Mouse (Mus musculus) kidney, postnatal 0 days (tissue): ENCODE measurements around the gene Casp12. TPM values are rescaled to one million over a fixed set of nuclear protein-coding genes. Genes with fewer than 3 reads are reported as not detected.

Experiments
- ATAC-seq: fragments of 200-750 bp; cut with Nextera tagmentation; replicated peaks from 2 replicates; pipeline ENCODE4 v1.8.0; 2017; ENCODE audit warnings: low read depth, moderate number of reproducible peaks, moderate TSS enrichment, moderate library complexity; ENCODE audit not compliant: low FRiP score
- DNase-seq: peaks from one replicate; pipeline ENCODE4 v3.0.0-alpha.2; 2016; ENCODE audit warnings: low spot score
- H3K27ac ChIP-seq: fragments of 300-500 bp; sonication (generic); 2 replicates; pipeline ENCODE4 v1.5.1; 2014; ENCODE audit warnings: mild to moderate bottlenecking
- H3K27me3 ChIP-seq: fragments of 300-500 bp; sonication (generic); 2 replicates; pipeline ENCODE4 v1.6.1; 2014; ENCODE audit warnings: low read length, mixed read lengths; ENCODE audit not compliant: insufficient read depth
- H3K36me3 ChIP-seq: fragments of 300-500 bp; sonication (generic); 2 replicates; pipeline ENCODE4 v1.6.1; 2014; ENCODE audit warnings: low read length, mixed read lengths; ENCODE audit not compliant: insufficient read depth
- H3K4me1 ChIP-seq: fragments of 300-500 bp; sonication (generic); replicated peaks from 2 replicates; pipeline ENCODE4 v1.6.1; 2014; ENCODE audit warnings: antibody characterized with exemption, low read length, mixed read lengths; ENCODE audit not compliant: insufficient read depth
- H3K4me2 ChIP-seq: fragments of 300-500 bp; sonication (generic); 2 replicates; pipeline ENCODE4 v1.6.1; 2014; ENCODE audit warnings: mild to moderate bottlenecking, low read length, moderate library complexity, mixed read lengths
- H3K4me3 ChIP-seq: fragments of 300-500 bp; sonication (generic); replicated peaks from 2 replicates; pipeline ENCODE4 v1.5.1; 2014; ENCODE audit warnings: low read depth, low read length
- H3K9ac ChIP-seq: fragments of 300-500 bp; sonication (generic); 2 replicates; pipeline ENCODE4 v1.6.1; 2014; ENCODE audit warnings: low read depth, low read length
- H3K9me3 ChIP-seq: fragments of 300-500 bp; sonication (generic); replicated peaks from 2 replicates; pipeline ENCODE4 v1.6.1; 2016; ENCODE audit warnings: low read length, inconsistent platforms, mixed read lengths
- CTCF ChIP-seq: IDR thresholded peaks from 2 replicates; pipeline ENCODE4 v1.5.1; 2016; ENCODE audit warnings: antibody characterized with exemption, low read depth, mild to moderate bottlenecking, moderate library complexity
- WGBS: fragments of 180-500 bp; shearing (Covaris S2); extraction: QIAGEN DNeasy Blood & Tissue Kit; methylation state at CpG from one replicate; pipeline ENCODE4 v1.1.7; 2014; 5-methylcytosine and 5-hydroxymethylcytosine counted together
- polyA plus RNA-seq: library from polyadenylated mRNA; unstranded; fragments of >200 nt; fragmentation: Nextera tagmentation; extraction: Ambion mirVana; gene quantifications from 2 replicates; pipeline ENCODE4 v1.2.1, GENCODE M21; 2015

The Casp12 gene
- polyA plus RNA-seq, 1 experiment from 2014 or later = 8.2 TPM

- Histone ChIP-seq H3K4me1 (no peaks in the 10 kb centered on the region), H3K9ac (no peak overlapping the region), H3K4me2 (no peak overlapping the region), H3K27ac (no peak overlapping the region), H3K9me3 (no peaks in the 10 kb centered on the region), H3K36me3 (no peaks in the 10 kb centered on the region), H3K4me3 (no peak overlapping the region), H3K27me3 (no peaks in the 10 kb centered on the region)
- TF ChIP-seq CTCF = no peak
- DNase-seq = no peak
- WGBS = 58% methylated on average over 4 of the region's 4 CpGs
- ATAC-seq = no peak
Measured at GRCm38 (mm10) chr9:5311435-5311834, 33.8 kb upstream of the Casp12 start.

GRCm38 (mm10) chr9:5328204-5328603 lies 17.0 kb upstream of the Casp12 start:
- no peaks in the 10 kb centered on the region for H3K36me3 ChIP-seq
- TF ChIP-seq CTCF = no peak
- ATAC-seq = no peak
- H3K4me1 ChIP-seq = no peaks in the 10 kb centered on the region
- H3K4me2 ChIP-seq = no peak overlapping the region
- H3K9me3 ChIP-seq = no peaks in the 10 kb centered on the region
- 68% methylated on average over 3 of the region's 3 CpGs for WGBS
- H3K27ac ChIP-seq = no peak overlapping the region
- DNase-seq = no peak
- H3K4me3 ChIP-seq = no peak overlapping the region
- no peaks in the 10 kb centered on the region for H3K27me3 ChIP-seq
- H3K9ac ChIP-seq = no peak overlapping the region

- no peak overlapping the region for H3K9ac ChIP-seq
- DNase-seq (no peak), ATAC-seq (no peak)
- no peak overlapping the region for H3K4me3 ChIP-seq
- H3K36me3 ChIP-seq = no peaks in the 10 kb centered on the region
- H3K27ac ChIP-seq = no peak overlapping the region
- no peaks in the 10 kb centered on the region for H3K9me3 ChIP-seq
- no peaks in the 10 kb centered on the region for H3K27me3 ChIP-seq
- H3K4me2 ChIP-seq = no peak overlapping the region
- TF ChIP-seq CTCF = no peak
- H3K4me1 ChIP-seq = no peaks in the 10 kb centered on the region
Measured at GRCm38 (mm10) chr9:5332441-5332840, 12.8 kb upstream of the Casp12 start.

- no peak for TF ChIP-seq CTCF
- WGBS = 100% methylated on average over 1 of the region's 1 CpGs
- no peak overlapping the region for H3K4me2 ChIP-seq
- H3K27me3 ChIP-seq = no peaks in the 10 kb centered on the region
- H3K36me3 ChIP-seq = no peaks in the 10 kb centered on the region
- DNase-seq = no peak
- H3K4me1 ChIP-seq = no peaks in the 10 kb centered on the region
- no peaks in the 10 kb centered on the region for H3K9me3 ChIP-seq
- H3K4me3 ChIP-seq = no peak overlapping the region
- no peak overlapping the region for H3K9ac ChIP-seq
- no peak overlapping the region for H3K27ac ChIP-seq
- ATAC-seq = no peak
Measured at GRCm38 (mm10) chr9:5333422-5333821, 11.8 kb upstream of the Casp12 start.

GRCm38 (mm10) chr9:5343092-5343491 lies 2.1 kb upstream of the Casp12 start:
- 74% methylated on average over 1 of the region's 1 CpGs for WGBS
- DNase-seq (no peak), ATAC-seq (no peak)
- Histone ChIP-seq H3K9ac (no peak overlapping the region), H3K4me2 (no peak overlapping the region), H3K27me3 (no peaks in the 10 kb centered on the region), H3K27ac (no peak overlapping the region), H3K4me1 (no peaks in the 10 kb centered on the region), H3K4me3 (no peak overlapping the region), H3K9me3 (no peaks in the 10 kb centered on the region), H3K36me3 (no peaks in the 10 kb centered on the region)
- no peak for TF ChIP-seq CTCF

GRCm38 (mm10) chr9:5344090-5344489 lies 1.1 kb upstream of the Casp12 start:
- no peak for ATAC-seq
- no peak for DNase-seq
- H3K27me3 ChIP-seq = no peaks in the 10 kb centered on the region

GRCm38 (mm10) chr9:5347381-5347780 lies 2.2 kb downstream of the Casp12 start:
- no peak for ATAC-seq
- Histone ChIP-seq H3K36me3 (no peaks in the 10 kb centered on the region), H3K9ac (no peak overlapping the region), H3K9me3 (no peaks in the 10 kb centered on the region), H3K4me1 (no peaks in the 10 kb centered on the region), H3K4me3 (no peak overlapping the region), H3K27me3 (no peaks in the 10 kb centered on the region), H3K27ac (no peak overlapping the region), H3K4me2 (no peak overlapping the region)
- no peak for TF ChIP-seq CTCF
- 87% methylated on average over 4 of the region's 4 CpGs for WGBS
- no peak for DNase-seq

More at GRCm38 (mm10) chr9:5344090-5344489, 1.1 kb upstream of the Casp12 start:
- WGBS = 81% methylated on average over 4 of the region's 4 CpGs
- no peak for TF ChIP-seq CTCF
- Histone ChIP-seq H3K4me3 (no peak overlapping the region), H3K36me3 (no peaks in the 10 kb centered on the region), H3K27ac (no peak overlapping the region), H3K9me3 (no peaks in the 10 kb centered on the region), H3K9ac (no peak overlapping the region), H3K4me1 (no peaks in the 10 kb centered on the region), H3K4me2 (no peak overlapping the region)
